Mouse (Mus musculus) midbrain, postnatal 0 days (tissue): ENCODE data around the gene Trmt1. TPM values are rescaled to one million over a fixed set of nuclear protein-coding genes. Genes with fewer than 3 reads are reported as not detected.
A peak's percentile ranks its signal among the peaks of the same experiment; 100 is the strongest.

Experiments used
- ATAC-seq: fragments of 200-750 bp; cut with Nextera tagmentation; 2 replicates; pipeline ENCODE4 v1.8.0; 2017; ENCODE audit warnings: moderate number of reproducible peaks, mild to moderate bottlenecking, moderate TSS enrichment, moderate library complexity; ENCODE audit not compliant: low FRiP score
- DNase-seq: peaks from one replicate; pipeline ENCODE4 v3.0.0-alpha.2; 2015; ENCODE audit warnings: low spot score
- H3K27ac ChIP-seq: fragments of 300-500 bp; sonication (generic); 2 replicates; pipeline ENCODE4 v1.5.1; 2014; ENCODE audit warnings: low read depth, mild to moderate bottlenecking, low read length, mixed read lengths
- H3K27me3 ChIP-seq: fragments of 300-500 bp; sonication (generic); 2 replicates; pipeline ENCODE4 v1.6.1; 2014; ENCODE audit warnings: low read length, control low read depth, mixed read lengths; ENCODE audit not compliant: insufficient read depth
- H3K36me3 ChIP-seq: fragments of 300-500 bp; sonication (generic); 2 replicates; pipeline ENCODE4 v1.6.1; 2014; ENCODE audit warnings: low read length, control low read depth, mixed read lengths; ENCODE audit not compliant: insufficient read depth
- H3K4me1 ChIP-seq: fragments of 300-500 bp; sonication (generic); 2 replicates; pipeline ENCODE4 v1.6.1; 2014; ENCODE audit warnings: mild to moderate bottlenecking, control low read depth, antibody characterized with exemption, low read length, mixed read lengths; ENCODE audit not compliant: insufficient read depth
- H3K4me2 ChIP-seq: fragments of 300-500 bp; sonication (generic); 2 replicates; pipeline ENCODE4 v1.6.1; 2014; ENCODE audit warnings: low read depth, mild to moderate bottlenecking, low read length, mixed read lengths; ENCODE audit not compliant: poor library complexity, severe bottlenecking
- H3K4me3 ChIP-seq: fragments of 300-500 bp; sonication (generic); 2 replicates; pipeline ENCODE4 v1.5.1; 2014; ENCODE audit warnings: low read depth, mild to moderate bottlenecking, low read length, moderate library complexity
- H3K9ac ChIP-seq: fragments of 300-500 bp; sonication (generic); replicated peaks from 2 replicates; pipeline ENCODE4 v1.6.1; 2014; ENCODE audit warnings: mild to moderate bottlenecking, low read length, moderate library complexity, mixed read lengths; ENCODE audit not compliant: poor library complexity, severe bottlenecking
- H3K9me3 ChIP-seq: fragments of 300-500 bp; sonication (generic); 2 replicates; pipeline ENCODE4 v1.6.1; 2016; ENCODE audit warnings: low read length, control low read depth
- CTCF ChIP-seq: IDR thresholded peaks from 2 replicates; pipeline ENCODE4 v1.5.1; 2016; ENCODE audit warnings: antibody characterized with exemption, mild to moderate bottlenecking
- WGBS: fragments of 180-500 bp; shearing (Covaris S2); extraction: QIAGEN DNeasy Blood & Tissue Kit; methylation state at CpG from one replicate; pipeline ENCODE4 v1.1.7; 2014; 5-methylcytosine and 5-hydroxymethylcytosine counted together
- polyA plus RNA-seq: library from polyadenylated mRNA; unstranded; fragments of >200 nt; fragmentation: Nextera tagmentation; extraction: Ambion mirVana; gene quantifications from 2 replicates; pipeline ENCODE4 v1.2.1, GENCODE M21; 2015
- total RNA-seq: library from RNA; depleted of rRNA; stranded (reverse); fragments of >200 nt; gene quantifications from 2 replicates; pipeline ENCODE4 v1.2.3, GENCODE M21; 2014

Trmt1 gene
- total and polyA plus RNA-seq, 2 experiments from 2014 or later: 74.2 to 99.5 TPM

- TF ChIP-seq CTCF: no peak
- Histone ChIP-seq H3K4me2 (no peak overlapping the region), H3K9me3 (no peaks in the 10 kb centered on the region), H3K27me3 (no peaks in the 10 kb centered on the region), H3K9ac (no peak overlapping the region), H3K4me1 (peaks cover 9% of the 10 kb centered on the region), H3K4me3 (no peak overlapping the region), H3K36me3 (peaks cover 2% of the 10 kb centered on the region; the same call in 1 of the 2 replicates), H3K27ac (no peak overlapping the region)
- ATAC-seq (no peak), DNase-seq (no peak)
- WGBS: 98% methylated on average over 2 of the region's 2 CpGs
Measured at GRCm38 (mm10) chr8:84682257-84682656, 3.9 kb upstream of the Trmt1 start.

GRCm38 (mm10) chr8:84684537-84684936 is 1.6 kb upstream of the Trmt1 start:
- no peak overlapping the region for H3K4me3 ChIP-seq
- WGBS: 30% methylated on average over 3 of the region's 3 CpGs
- no peak overlapping the region for H3K4me2 ChIP-seq
- H3K4me1 ChIP-seq: peaks cover 13% of the 10 kb centered on the region
- H3K27me3 ChIP-seq: no peaks in the 10 kb centered on the region
- TF ChIP-seq CTCF: no peak
- ATAC-seq (no peak), DNase-seq (peak; percentile 76)
- no peak overlapping the region for H3K9ac ChIP-seq
- H3K36me3 ChIP-seq: peaks cover 2% of the 10 kb centered on the region; the same call in 1 of the 2 replicates
- H3K9me3 ChIP-seq: no peaks in the 10 kb centered on the region
- H3K27ac ChIP-seq: no peak overlapping the region

GRCm38 (mm10) chr8:84687003-84687704 is 1.0 kb downstream of the Trmt1 start:
- Histone ChIP-seq H3K9me3 (no peaks in the 10 kb centered on the region), H3K36me3 (no peaks in the 10 kb centered on the region), H3K4me3 (peak overlapping the region; percentile 93), H3K4me2 (peak overlapping the region; percentile 91), H3K27me3 (no peaks in the 10 kb centered on the region), H3K27ac (peak overlapping the region; percentile 76), H3K9ac (peak overlapping the region; percentile 99), H3K4me1 (peaks cover 20% of the 10 kb centered on the region)
- no peak for TF ChIP-seq CTCF
- peak; percentile 18; the same call in 1 of the 2 replicates for ATAC-seq
- no peak for DNase-seq
- WGBS: 1% methylated on average over 47 of the region's 62 CpGs

GRCm38 (mm10) chr8:84687705-84688100 is 1.6 kb downstream of the Trmt1 start, which contains the start of gene Nacc1:
Gene Nacc1, minus strand, starts transcription at chr8:84687862.
- peak within 1 kb of the TSS; percentile 93 for H3K4me3 ChIP-seq
- H3K36me3 ChIP-seq: no peaks in the 10 kb centered on the region
- peak; percentile 36 for TF ChIP-seq CTCF
- peak within 1 kb of the TSS; percentile 99 for H3K9ac ChIP-seq
- H3K9me3 ChIP-seq: no peaks in the 10 kb centered on the region
- H3K27me3 ChIP-seq: no peaks in the 10 kb centered on the region
- peak; percentile 78 for ATAC-seq
- H3K27ac ChIP-seq: peak within 1 kb of the TSS; percentile 76
- under 1% methylated on average over 37 of the region's 37 CpGs for WGBS
- peak; percentile 94 for DNase-seq
- peaks cover 20% of the 10 kb centered on the region for H3K4me1 ChIP-seq
- H3K4me2 ChIP-seq: peak within 1 kb of the TSS; percentile 91

GRCm38 (mm10) chr8:84689091-84689915 is 3.2 kb downstream of the Trmt1 start:
- peak; percentile 89 for ATAC-seq
- Histone ChIP-seq H3K36me3 (peaks cover 6% of the 10 kb centered on the region; the same call in 1 of the 2 replicates), H3K27ac (peak overlapping the region; percentile 40; the same call in 1 of the 2 replicates), H3K4me2 (peak overlapping the region; percentile 69), H3K4me3 (peak overlapping the region; percentile 59), H3K9me3 (no peaks in the 10 kb centered on the region), H3K4me1 (peaks cover 20% of the 10 kb centered on the region), H3K27me3 (no peaks in the 10 kb centered on the region), H3K9ac (peak overlapping the region; percentile 44)
- DNase-seq: peak; percentile 94
- under 1% methylated on average over 47 of the region's 47 CpGs for WGBS
- peak; percentile 26; the same call in 1 of the 2 replicates for TF ChIP-seq CTCF
